Mouse (Mus musculus): Measurements from ENCODE around the gene Kcnip1. TPM values are rescaled to one million over a fixed set of nuclear protein-coding genes. Genes with fewer than 3 reads are reported as not detected.

The Kcnip1 gene
- polyA plus RNA-seq, 1 experiment from 2014 or later = 2.0 TPM

DNA sequence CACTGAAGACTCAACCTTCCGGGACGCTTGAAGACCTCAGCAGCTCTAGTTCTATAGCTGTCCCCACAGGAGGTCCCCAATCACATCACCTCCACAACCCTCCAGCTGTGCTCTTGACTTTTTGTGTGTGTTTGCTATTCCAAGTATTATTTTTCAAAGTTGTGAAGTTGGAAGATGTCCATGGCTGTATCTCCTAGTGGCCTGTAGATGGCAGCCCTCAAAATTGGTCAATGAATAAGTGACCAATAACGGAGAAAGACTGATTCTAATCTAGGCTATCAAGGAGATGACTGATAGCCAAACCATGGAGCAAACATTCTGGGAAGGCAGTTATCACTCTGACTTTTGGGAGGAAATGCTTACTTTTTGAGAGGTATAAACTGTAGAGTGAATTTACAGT lies 123.4 kb downstream of the Kcnip1 start:
- Histone ChIP-seq H3K9ac (ENCODE audit: low read depth, low read length) (no peak overlapping the region), H3K27ac (no peak overlapping the region), H3K4me3 (replicated peaks; ENCODE audit: low read depth, low read length) (no peak overlapping the region), H3K4me2 (ENCODE audit: low read length) (no peak overlapping the region), H3K9me3 (replicated peaks; ENCODE audit: low read length) (no peaks in the 10 kb centered on the region), H3K36me3 (ENCODE audit: insufficient read depth, low read length) (no peaks in the 10 kb centered on the region), H3K27me3 (ENCODE audit: insufficient read depth, low read length) (no peaks in the 10 kb centered on the region), H3K4me1 (replicated peaks; ENCODE audit: insufficient read depth, low read length) (no peaks in the 10 kb centered on the region)
- peak; percentile 14; the same call in 1 of the 2 replicates for TF ChIP-seq CTCF (IDR thresholded peaks at IDR 0.05; ENCODE audit: low read depth)
- DNase-seq (ENCODE audit: low spot score) (no peak), ATAC-seq (replicated peaks; ENCODE audit: low FRiP score, low read depth) (no peak)
- 70% methylated on average over 3 of the region's 3 CpGs for WGBS

GRCm38 (mm10) chr11:33866775-33867174 lies 126.2 kb downstream of the Kcnip1 start:
- no peaks in the 10 kb centered on the region for H3K4me1 ChIP-seq (replicated peaks; ENCODE audit: insufficient read depth, low read length)
- H3K4me3 ChIP-seq (replicated peaks; ENCODE audit: low read depth, low read length) = no peak overlapping the region
- H3K27ac ChIP-seq = no peak overlapping the region
- no peak overlapping the region for H3K9ac ChIP-seq (ENCODE audit: low read depth, low read length)
- ATAC-seq (replicated peaks; ENCODE audit: low FRiP score, low read depth) = no peak
- no peak for TF ChIP-seq CTCF (IDR thresholded peaks at IDR 0.05; ENCODE audit: low read depth)
- H3K27me3 ChIP-seq (ENCODE audit: insufficient read depth, low read length) = no peaks in the 10 kb centered on the region
- no peaks in the 10 kb centered on the region for H3K9me3 ChIP-seq (replicated peaks; ENCODE audit: low read length)
- H3K36me3 ChIP-seq (ENCODE audit: insufficient read depth, low read length) = no peaks in the 10 kb centered on the region
- no peak for DNase-seq (ENCODE audit: low spot score)
- H3K4me2 ChIP-seq (ENCODE audit: low read length) = no peak overlapping the region
- WGBS = 65% methylated on average over 6 of the region's 6 CpGs

- DNase-seq (ENCODE audit: low spot score) = no peak
- Histone ChIP-seq H3K27me3 (ENCODE audit: insufficient read depth, low read length) (no peaks in the 10 kb centered on the region), H3K36me3 (ENCODE audit: insufficient read depth, low read length) (no peaks in the 10 kb centered on the region), H3K4me3 (replicated peaks; ENCODE audit: low read depth, low read length) (no peak overlapping the region), H3K4me1 (replicated peaks; ENCODE audit: insufficient read depth, low read length) (no peaks in the 10 kb centered on the region), H3K4me2 (ENCODE audit: low read length) (no peak overlapping the region), H3K27ac (no peak overlapping the region), H3K9ac (ENCODE audit: low read depth, low read length) (no peak overlapping the region), H3K9me3 (replicated peaks; ENCODE audit: low read length) (no peaks in the 10 kb centered on the region)
- TF ChIP-seq CTCF (IDR thresholded peaks at IDR 0.05; ENCODE audit: low read depth) = no peak
- 90% methylated on average over 4 of the region's 4 CpGs for WGBS
- no peak for ATAC-seq (replicated peaks; ENCODE audit: low FRiP score, low read depth)
Measured at GRCm38 (mm10) chr11:33864245-33864644, 128.7 kb downstream of the Kcnip1 start.

GRCm38 (mm10) chr11:33861823-33862222 lies 131.1 kb downstream of the Kcnip1 start:
- no peak overlapping the region for H3K4me3 ChIP-seq (replicated peaks; ENCODE audit: low read depth, low read length)
- H3K9ac ChIP-seq (ENCODE audit: low read depth, low read length) = no peak overlapping the region
- DNase-seq (ENCODE audit: low spot score) (no peak), ATAC-seq (replicated peaks; ENCODE audit: low FRiP score, low read depth) (no peak)
- H3K36me3 ChIP-seq (ENCODE audit: insufficient read depth, low read length) = no peaks in the 10 kb centered on the region
- no peaks in the 10 kb centered on the region for H3K9me3 ChIP-seq (replicated peaks; ENCODE audit: low read length)
- no peak overlapping the region for H3K27ac ChIP-seq
- no peaks in the 10 kb centered on the region for H3K27me3 ChIP-seq (ENCODE audit: insufficient read depth, low read length)
- TF ChIP-seq CTCF (IDR thresholded peaks at IDR 0.05; ENCODE audit: low read depth) = no peak
- no peak overlapping the region for H3K4me2 ChIP-seq (ENCODE audit: low read length)
- H3K4me1 ChIP-seq (replicated peaks; ENCODE audit: insufficient read depth, low read length) = no peaks in the 10 kb centered on the region

- no peaks in the 10 kb centered on the region for H3K36me3 ChIP-seq (ENCODE audit: insufficient read depth, low read length)
- no peaks in the 10 kb centered on the region for H3K4me1 ChIP-seq (replicated peaks; ENCODE audit: insufficient read depth, low read length)
- no peak overlapping the region for H3K4me2 ChIP-seq (ENCODE audit: low read length)
- H3K9me3 ChIP-seq (replicated peaks; ENCODE audit: low read length) = no peaks in the 10 kb centered on the region
- TF ChIP-seq CTCF (IDR thresholded peaks at IDR 0.05; ENCODE audit: low read depth) = no peak
- H3K9ac ChIP-seq (ENCODE audit: low read depth, low read length) = no peak overlapping the region
- ATAC-seq (replicated peaks; ENCODE audit: low FRiP score, low read depth) = no peak
- DNase-seq (ENCODE audit: low spot score) = peak; percentile 52
- WGBS = 70% methylated on average over 4 of the region's 4 CpGs
- H3K27ac ChIP-seq = no peak overlapping the region
- H3K27me3 ChIP-seq (ENCODE audit: insufficient read depth, low read length) = no peaks in the 10 kb centered on the region
- H3K4me3 ChIP-seq (replicated peaks; ENCODE audit: low read depth, low read length) = no peak overlapping the region
Measured at GRCm38 (mm10) chr11:33860905-33861582, 131.9 kb downstream of the Kcnip1 start.

- WGBS = 22% methylated on average over 11 of the region's 11 CpGs
- DNase-seq (ENCODE audit: low spot score) = peak; percentile 74
- TF ChIP-seq CTCF (IDR thresholded peaks at IDR 0.05; ENCODE audit: low read depth) = no peak
Measured at GRCm38 (mm10) chr11:33849614-33850013, 143.3 kb downstream of the Kcnip1 start.

GRCm38 (mm10) chr11:33848685-33849084 lies 144.3 kb downstream of the Kcnip1 start:
- 0 out of 2 replicates have a peak, but pooled peaks cover 6% of the 10 kb centered on the region for H3K4me1 ChIP-seq (replicated peaks; ENCODE audit: insufficient read depth, low read length)
- no peak overlapping the region for H3K9ac ChIP-seq (ENCODE audit: low read depth, low read length)
- no peak overlapping the region for H3K27ac ChIP-seq
- H3K36me3 ChIP-seq (ENCODE audit: insufficient read depth, low read length) = no peaks in the 10 kb centered on the region
- WGBS = 93% methylated on average over 3 of the region's 3 CpGs
- ATAC-seq (replicated peaks; ENCODE audit: low FRiP score, low read depth) = no peak
- peaks cover 8% of the 10 kb centered on the region for H3K27me3 ChIP-seq (ENCODE audit: insufficient read depth, low read length)
- no peaks in the 10 kb centered on the region for H3K9me3 ChIP-seq (replicated peaks; ENCODE audit: low read length)
- no peak overlapping the region for H3K4me2 ChIP-seq (ENCODE audit: low read length)
- H3K4me3 ChIP-seq (replicated peaks; ENCODE audit: low read depth, low read length) = no peak overlapping the region
- no peak for DNase-seq (ENCODE audit: low spot score)
- no peak for TF ChIP-seq CTCF (IDR thresholded peaks at IDR 0.05; ENCODE audit: low read depth)

More at GRCm38 (mm10) chr11:33849614-33850013, 143.3 kb downstream of the Kcnip1 start:
- ATAC-seq (replicated peaks; ENCODE audit: low FRiP score, low read depth) = peak; percentile 73
- Histone ChIP-seq H3K9me3 (replicated peaks; ENCODE audit: low read length) (no peaks in the 10 kb centered on the region), H3K4me2 (ENCODE audit: low read length) (no peak overlapping the region), H3K27ac (no peak overlapping the region), H3K9ac (ENCODE audit: low read depth, low read length) (no peak overlapping the region), H3K36me3 (ENCODE audit: insufficient read depth, low read length) (no peaks in the 10 kb centered on the region), H3K4me3 (replicated peaks; ENCODE audit: low read depth, low read length) (no peak overlapping the region), H3K4me1 (replicated peaks; ENCODE audit: insufficient read depth, low read length) (0 out of 2 replicates have a peak, but pooled peaks cover 6% of the 10 kb centered on the region), H3K27me3 (ENCODE audit: insufficient read depth, low read length) (peaks cover 5% of the 10 kb centered on the region)
